Mouse (Mus musculus) limb, embryonic 14.5 days (tissue): ENCODE measurements around the gene Phxr2. TPM values are rescaled to one million over a fixed set of nuclear protein-coding genes. Genes with fewer than 3 reads are reported as not detected.

Experiments used
- ATAC-seq: fragments of 200-750 bp; cut with Nextera tagmentation; 2 replicates; pipeline ENCODE4 v1.8.0; 2017; ENCODE audit warnings: low read depth, moderate number of reproducible peaks, moderate TSS enrichment; ENCODE audit not compliant: low FRiP score
- DNase-seq: peaks from one replicate; pipeline ENCODE4 v3.0.0-alpha.2; 2015; ENCODE audit warnings: low spot score
- H3K27ac ChIP-seq: fragments of 300-500 bp; sonication (generic); replicated peaks from 2 replicates; pipeline ENCODE4 v1.5.1; 2014; ENCODE audit warnings: low read depth, mild to moderate bottlenecking, low read length, moderate library complexity, mixed read lengths
- H3K27me3 ChIP-seq: fragments of 300-500 bp; sonication (generic); 2 replicates; pipeline ENCODE4 v1.6.1; 2014; ENCODE audit warnings: low read length, mixed read lengths; ENCODE audit not compliant: control insufficient read depth, insufficient read depth
- H3K36me3 ChIP-seq: fragments of 300-500 bp; sonication (generic); 2 replicates; pipeline ENCODE4 v1.6.1; 2014; ENCODE audit warnings: mild to moderate bottlenecking, low read length, moderate library complexity, mixed read lengths; ENCODE audit not compliant: control insufficient read depth, insufficient read depth
- H3K4me1 ChIP-seq: fragments of 300-500 bp; sonication (generic); 2 replicates; pipeline ENCODE4 v1.6.1; 2014; ENCODE audit warnings: antibody characterized with exemption, low read length, mixed read lengths; ENCODE audit not compliant: control insufficient read depth, insufficient read depth
- H3K4me2 ChIP-seq: fragments of 300-500 bp; sonication (generic); replicated peaks from 2 replicates; pipeline ENCODE4 v1.6.1; 2014; ENCODE audit warnings: low read depth, mild to moderate bottlenecking, low read length, moderate library complexity; ENCODE audit not compliant: severe bottlenecking
- H3K4me3 ChIP-seq: fragments of 300-500 bp; sonication (generic); replicated peaks from 2 replicates; pipeline ENCODE4 v1.5.1; 2014; ENCODE audit warnings: low read length
- H3K9ac ChIP-seq: fragments of 300-500 bp; sonication (generic); 2 replicates; pipeline ENCODE4 v1.6.1; 2014; ENCODE audit warnings: mild to moderate bottlenecking, low read depth, low read length, moderate library complexity; ENCODE audit not compliant: severe bottlenecking
- H3K9me3 ChIP-seq: fragments of 300-500 bp; sonication (generic); 2 replicates; pipeline ENCODE4 v1.6.1; 2016; ENCODE audit warnings: low read length; ENCODE audit not compliant: control insufficient read depth
- POLR2A ChIP-seq: fragments of 200-500 bp; IDR thresholded peaks from 2 replicates; pipeline ENCODE4 v1.8.0; 2012; ENCODE audit warnings: inconsistent platforms, mild to moderate bottlenecking, moderate library complexity, borderline replicate concordance; ENCODE audit not compliant: insufficient read depth, insufficient read length; ENCODE audit errors: extremely low read depth
- WGBS: fragments of 180-500 bp; shearing (Covaris S2); extraction: QIAGEN DNeasy Blood & Tissue Kit; methylation state at CpG from one replicate; pipeline ENCODE4 v1.1.7; 2014; 5-methylcytosine and 5-hydroxymethylcytosine counted together
- polyA plus RNA-seq, 2 experiments: library from polyadenylated mRNA; depleted of rRNA in 1 of 2; stranded (reverse) in 1 of 2; unstranded in 1 of 2; fragments of >200 nt; fragmentation: Nextera tagmentation in 1 of 2; extraction: Ambion mirVana in 1 of 2; gene quantifications; 2 replicates each; pipeline versions ENCODE4 v1.2.1 to v1.2.3; 2012 to 2014

Phxr2 gene
- polyA plus RNA-seq, 2 experiments = not detected

DNA sequence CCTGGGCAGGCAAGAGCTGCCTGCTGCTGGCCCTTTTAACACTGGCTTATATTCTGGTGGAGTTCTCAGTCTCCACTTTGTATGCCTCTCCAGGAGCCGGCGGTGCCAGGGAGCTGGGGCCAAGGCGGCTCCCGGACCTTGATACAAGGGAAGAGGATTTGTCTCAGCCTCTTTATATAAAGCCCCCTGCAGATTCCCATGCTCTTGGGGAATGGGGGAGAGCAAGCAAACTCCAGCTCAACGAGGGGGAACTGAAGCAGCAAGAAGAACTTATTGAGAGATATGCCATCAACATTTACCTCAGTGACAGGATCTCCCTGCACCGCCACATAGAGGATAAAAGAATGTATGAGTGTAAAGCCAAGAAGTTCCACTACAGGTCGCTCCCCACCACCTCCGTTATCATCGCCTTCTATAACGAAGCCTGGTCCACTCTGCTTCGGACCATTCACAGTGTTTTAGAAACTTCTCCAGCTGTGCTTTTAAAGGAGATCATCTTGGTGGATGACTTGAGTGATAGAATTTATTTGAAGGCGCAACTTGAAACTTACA, 17.6 kb downstream of the Phxr2 start:
- H3K27ac ChIP-seq = 0 out of 2 replicates have a peak overlapping the region, but pooled peaks have one; percentile 39
- peaks cover 7% of the 10 kb centered on the region; the same call in 1 of the 2 replicates for H3K4me1 ChIP-seq
- no peak for ATAC-seq
- H3K4me3 ChIP-seq = peak overlapping the region; percentile 94
- peak overlapping the region; percentile 87 for H3K9ac ChIP-seq
- H3K27me3 ChIP-seq = no peaks in the 10 kb centered on the region
- H3K9me3 ChIP-seq = no peaks in the 10 kb centered on the region
- peaks cover 11% of the 10 kb centered on the region; the same call in 1 of the 2 replicates for H3K36me3 ChIP-seq
- 29% methylated on average over 12 of the region's 12 CpGs for WGBS
- H3K4me2 ChIP-seq = peak overlapping the region; percentile 71
- no peak for TF ChIP-seq POLR2A
- DNase-seq = no peak

DNA sequence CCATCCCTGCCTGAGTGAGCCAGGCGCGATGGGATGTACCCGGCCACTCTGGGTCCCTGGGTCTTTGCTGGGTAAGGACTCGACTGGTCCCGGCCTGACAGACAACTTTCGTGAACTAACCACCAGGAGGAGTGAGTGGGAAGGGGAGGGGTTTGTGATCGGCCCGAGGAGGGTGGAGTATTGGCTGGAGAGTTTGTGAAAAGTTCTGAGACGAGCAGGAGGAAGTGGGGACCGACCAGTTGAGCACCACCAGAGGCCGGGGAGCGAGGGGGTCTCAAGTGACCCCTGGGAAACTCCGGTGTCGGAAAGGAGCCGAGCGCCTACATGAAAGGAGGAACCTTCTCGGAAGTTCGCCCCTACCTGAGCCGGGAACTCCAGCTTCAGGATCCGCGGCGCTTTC, 18.2 kb downstream of the Phxr2 start, which contains the start of gene Galnt4:
Gene Galnt4 (plus strand): TSS at position 196 of the 400 bp plus-strand sequence.
- H3K4me2 ChIP-seq = peak within 1 kb of the TSS; percentile 71
- peaks cover 11% of the 10 kb centered on the region; the same call in 1 of the 2 replicates for H3K36me3 ChIP-seq
- H3K4me1 ChIP-seq = peaks cover 7% of the 10 kb centered on the region; the same call in 1 of the 2 replicates
- H3K27ac ChIP-seq = peak within 1 kb of the TSS; percentile 85
- TF ChIP-seq POLR2A = no peak
- peak within 1 kb of the TSS; percentile 94 for H3K4me3 ChIP-seq
- ATAC-seq = peak; percentile 87
- no peaks in the 10 kb centered on the region for H3K9me3 ChIP-seq
- H3K27me3 ChIP-seq = no peaks in the 10 kb centered on the region
- peak; percentile 85 for DNase-seq
- WGBS = 0% methylated on average over 15 of the region's 22 CpGs
- peak within 1 kb of the TSS; percentile 87 for H3K9ac ChIP-seq

DNA sequence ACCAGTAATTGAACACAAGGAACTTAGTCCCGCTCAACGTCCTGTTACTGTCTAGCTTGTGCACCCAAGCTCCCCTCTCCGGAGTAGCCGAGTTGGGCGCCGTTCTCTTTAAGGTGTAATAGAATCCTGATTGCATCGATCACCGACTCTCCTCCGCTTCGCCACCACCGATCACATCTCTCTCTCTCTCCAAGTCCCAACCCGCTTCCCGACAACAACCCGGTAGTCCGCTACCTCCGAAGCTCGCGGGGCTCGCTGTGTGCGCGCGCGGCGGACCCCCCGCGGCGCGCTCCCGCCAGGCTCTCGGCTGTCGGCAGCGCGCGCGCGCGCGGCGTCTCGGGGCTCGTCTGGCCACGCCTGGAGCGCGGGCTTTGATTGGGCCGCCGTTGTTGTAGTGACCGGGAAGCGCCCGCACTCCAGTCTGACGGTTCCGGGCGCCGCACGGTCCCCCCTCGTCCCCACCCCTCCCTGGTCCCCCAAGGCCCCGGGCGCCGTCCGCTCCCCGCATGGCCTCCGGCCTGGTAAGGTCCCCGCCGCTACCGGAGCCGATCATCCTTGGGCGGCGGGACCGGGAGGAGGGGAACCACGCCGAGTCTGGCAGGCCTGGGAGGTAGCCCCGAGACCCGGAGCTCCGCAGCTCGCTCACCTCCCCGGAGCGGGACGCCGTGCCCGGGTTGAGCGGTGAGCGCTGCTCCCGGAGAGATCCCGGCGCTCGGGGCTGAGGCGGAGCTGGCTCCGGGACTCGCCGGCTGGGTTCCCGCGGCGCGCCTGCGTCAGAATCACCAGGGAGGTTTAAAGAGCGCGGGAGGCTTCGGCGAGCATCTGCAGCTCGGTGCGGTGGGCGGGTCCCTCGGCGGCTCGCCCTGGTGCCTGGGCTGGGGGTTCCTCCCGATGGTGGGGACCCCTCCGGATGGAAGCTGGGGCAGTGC, 19.2 kb downstream of the Phxr2 start, which contains the start of gene Poc1b:
Gene Poc1b (plus strand): TSS at position 334 of the 929 bp plus-strand sequence.
- Histone ChIP-seq H3K4me3 (peak within 1 kb of the TSS; percentile 94), H3K27ac (peak within 1 kb of the TSS; percentile 85), H3K9me3 (no peaks in the 10 kb centered on the region), H3K36me3 (peaks cover 11% of the 10 kb centered on the region; the same call in 1 of the 2 replicates), H3K4me2 (peak within 1 kb of the TSS; percentile 71), H3K4me1 (peaks cover 7% of the 10 kb centered on the region; the same call in 1 of the 2 replicates), H3K27me3 (no peaks in the 10 kb centered on the region), H3K9ac (peak within 1 kb of the TSS; percentile 87)
- WGBS = under 1% methylated on average over 70 of the region's 106 CpGs
- DNase-seq (peak; percentile 93), ATAC-seq (peak; percentile 89)
- TF ChIP-seq POLR2A = no peak

DNA sequence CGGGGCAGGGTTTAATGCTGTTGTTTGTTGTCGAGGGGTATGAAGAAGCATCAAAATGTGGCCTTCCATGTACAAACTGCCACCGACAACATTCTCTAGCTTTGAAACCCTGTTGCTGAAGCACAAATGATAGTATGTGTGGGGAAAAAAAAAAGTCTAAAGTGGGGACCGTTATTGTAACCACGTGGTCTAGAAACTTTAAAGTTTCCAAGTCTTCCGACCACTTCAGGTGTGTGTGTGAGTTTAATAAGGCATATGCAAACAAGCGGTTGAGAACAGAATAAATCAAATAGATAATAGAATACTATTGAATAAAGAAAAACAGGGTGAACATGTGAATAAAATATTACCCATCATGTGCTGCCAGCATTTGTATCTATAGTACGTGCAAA, 19.8 kb downstream of the Phxr2 start:
- no peak for ATAC-seq
- peaks cover 4% of the 10 kb centered on the region; the same call in 1 of the 2 replicates for H3K4me1 ChIP-seq
- H3K4me2 ChIP-seq = peak overlapping the region; percentile 71
- H3K27me3 ChIP-seq = no peaks in the 10 kb centered on the region
- peak overlapping the region; percentile 87 for H3K9ac ChIP-seq
- peak overlapping the region; percentile 94 for H3K4me3 ChIP-seq
- DNase-seq = no peak
- peaks cover 11% of the 10 kb centered on the region; the same call in 1 of the 2 replicates for H3K36me3 ChIP-seq
- TF ChIP-seq POLR2A = no peak
- H3K9me3 ChIP-seq = no peaks in the 10 kb centered on the region
- 30% methylated on average over 8 of the region's 8 CpGs for WGBS
- H3K27ac ChIP-seq = peak overlapping the region; percentile 85

DNA sequence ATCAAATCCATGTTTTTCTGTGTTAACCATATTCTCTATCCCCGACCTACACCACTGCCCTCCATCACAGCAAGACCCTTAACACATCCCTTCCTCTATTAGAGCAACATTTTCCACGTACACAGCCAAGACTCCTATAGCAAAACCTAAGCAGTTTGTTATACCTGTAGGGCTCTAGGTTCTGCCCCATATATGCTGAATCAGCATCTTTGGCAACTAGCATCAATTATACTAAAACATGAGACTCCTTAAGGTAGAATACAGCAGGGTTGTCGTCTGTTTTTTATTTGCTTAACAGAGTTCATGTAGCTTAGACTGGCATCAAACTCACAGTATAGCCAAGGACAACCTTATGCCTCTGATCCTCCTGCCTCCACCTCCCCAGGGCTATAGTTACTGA, 20.6 kb downstream of the Phxr2 start:
- 68% methylated on average over 3 of the region's 3 CpGs for WGBS
- ATAC-seq (no peak), DNase-seq (no peak)
- H3K4me3 ChIP-seq = no peak overlapping the region
- no peak for TF ChIP-seq POLR2A
- no peak overlapping the region for H3K4me2 ChIP-seq
- H3K36me3 ChIP-seq = peaks cover 11% of the 10 kb centered on the region; the same call in 1 of the 2 replicates
- peaks cover 3% of the 10 kb centered on the region; the same call in 1 of the 2 replicates for H3K4me1 ChIP-seq
- H3K27ac ChIP-seq = no peak overlapping the region
- no peaks in the 10 kb centered on the region for H3K9me3 ChIP-seq
- H3K9ac ChIP-seq = no peak overlapping the region
- no peaks in the 10 kb centered on the region for H3K27me3 ChIP-seq
